Mouse (Mus musculus): Measurements from ENCODE around the gene Olfr419. TPM values are rescaled to one million over a fixed set of nuclear protein-coding genes. Genes with fewer than 3 reads are reported as not detected.

Gene Olfr419
- not detected in 4 replicates for total RNA-seq (2023)

GRCm38 (mm10) chr1:174251961-174252360 lies at the start of gene Olfr419:
Olfr419 (minus strand) TSS chr1:174252061.

Other genes starting within 250 kb of the Olfr419 start
- 4.6 to 7.0 TPM (median 6.2 TPM) in 4 replicates for gene Ifi205, start 220.3 kb downstream of the Olfr419 start, total RNA-seq (2023)
- gene Olfr433, start 211.4 kb downstream of the Olfr419 start, total RNA-seq (2023), result 0.37 TPM in 1 of 4 replicates, not detected in the others
- not detected in 4 replicates for gene Olfr432, start 202.9 kb downstream of the Olfr419 start, total RNA-seq (2023)
- not detected in 4 replicates for gene Olfr430, start 185.5 kb downstream of the Olfr419 start, total RNA-seq (2023)
- gene Olfr429, start 167.7 kb downstream of the Olfr419 start, total RNA-seq (2023), result not detected in 4 replicates
- not detected in 4 replicates for gene Olfr427, start 155.2 kb downstream of the Olfr419 start, total RNA-seq (2023)
- not detected in 4 replicates for gene Olfr231, start 130.9 kb downstream of the Olfr419 start, total RNA-seq (2023)
- gene Olfr424, start 120.5 kb downstream of the Olfr419 start, total RNA-seq (2023), result not detected in 4 replicates
- gene Olfr420, start 96.4 kb downstream of the Olfr419 start, total RNA-seq (2023), result not detected in 4 replicates
- gene Spta1, start 79.3 kb downstream of the Olfr419 start, total RNA-seq (2023), result 0.06 TPM in 1 of 4 replicates, not detected in the others
- gene Mptx1, start 78.5 kb upstream of the Olfr419 start, total RNA-seq (2023), result not detected in 4 replicates
- gene Olfr417, start 113.1 kb upstream of the Olfr419 start, total RNA-seq (2023), result not detected in 4 replicates
- gene Olfr248, start 139.0 kb upstream of the Olfr419 start, total RNA-seq (2023), result not detected in 4 replicates
- not detected in 4 replicates for gene Olfr414, start 172.0 kb upstream of the Olfr419 start, total RNA-seq (2023)
- gene Olfr220, start 190.0 kb upstream of the Olfr419 start, total RNA-seq (2023), result not detected in 4 replicates
- 0.77 to 1.6 TPM (median 0.89 TPM) in 4 replicates for gene Fmn2, start 249.8 kb upstream of the Olfr419 start, total RNA-seq (2023)